Mouse (Mus musculus) heart, adult 9 months (tissue): ENCODE results near the gene Galc.

Source experiments
- DNase-seq, 2 experiments: peaks; one replicate each; pipeline ENCODE4 v3.0.0; 2022; ENCODE audit warnings: low spot score in 2 of 2

The Galc gene

GRCm38 (mm10) chr12:98258845-98259517 is at the start of gene Galc:
Galc (minus strand) TSS chr12:98259459.
- peak; percentile 82 to 90 for DNase-seq

- no peak for DNase-seq
Observed at GRCm38 (mm10) chr12:98307179-98307915, 48.1 kb upstream of the Galc start.

GRCm38 (mm10) chr12:98303013-98303412 is 43.8 kb upstream of the Galc start:
- DNase-seq, result no peak

GRCm38 (mm10) chr12:98301980-98302379 is 42.7 kb upstream of the Galc start:
- no peak for DNase-seq

GRCm38 (mm10) chr12:98294241-98294640 is 35.0 kb upstream of the Galc start:
- no peak for DNase-seq

GRCm38 (mm10) chr12:98292278-98292677 is 33.0 kb upstream of the Galc start:
- DNase-seq, result peak; percentile 6 to 7

GRCm38 (mm10) chr12:98290475-98290874 is 31.2 kb upstream of the Galc start:
- no peak for DNase-seq

- no peak for DNase-seq
Observed at GRCm38 (mm10) chr12:98284477-98284876, 25.2 kb upstream of the Galc start.

- no peak for DNase-seq
Observed at GRCm38 (mm10) chr12:98283487-98283860, 24.2 kb upstream of the Galc start.

GRCm38 (mm10) chr12:98282776-98283486 is 23.7 kb upstream of the Galc start:
- DNase-seq, result no peak

GRCm38 (mm10) chr12:98280996-98281395 is 21.7 kb upstream of the Galc start:
- DNase-seq, result no peak

GRCm38 (mm10) chr12:98280530-98280929 is 21.3 kb upstream of the Galc start:
- peak in 1 of 2 experiments; percentile 36 for DNase-seq

GRCm38 (mm10) chr12:98272433-98272832 is 13.2 kb upstream of the Galc start:
- DNase-seq, result no peak

- DNase-seq, result no peak
Observed at GRCm38 (mm10) chr12:98270810-98271566, 11.7 kb upstream of the Galc start.

- no peak for DNase-seq
Observed at GRCm38 (mm10) chr12:98269791-98270745, 10.8 kb upstream of the Galc start.

- DNase-seq, result no peak
Observed at GRCm38 (mm10) chr12:98268441-98269369, 9.4 kb upstream of the Galc start, which contains the start of gene Gpr65. Gpr65 (plus strand) TSS chr12:98268635.

GRCm38 (mm10) chr12:98265697-98266096 is 6.4 kb upstream of the Galc start:
- DNase-seq, result no peak

- DNase-seq, result no peak
Observed at GRCm38 (mm10) chr12:98259518-98259852, 226 bp upstream of the Galc start.

- no peak for DNase-seq
Observed at GRCm38 (mm10) chr12:98258371-98258844, 851 bp downstream of the Galc start.
